Mouse (Mus musculus) adrenal gland, postnatal 25 days (tissue): ENCODE results near the gene Cdk6. TPM values are rescaled to one million over a fixed set of nuclear protein-coding genes. Genes with fewer than 3 reads are reported as not detected.
A peak's percentile ranks its signal among the peaks of the same experiment; 100 is the strongest.
"Not testable (repeated sequence)": the region's sequence is repeated elsewhere in the genome, so short reads cannot be mapped to it uniquely, and the experiment has no call there.

ENCODE experiments used
- DNase-seq: peaks from one replicate; pipeline ENCODE4 v3.0.0; 2021; ENCODE audit warnings: mixed read lengths
- long read RNA-seq: library from polyadenylated mRNA; stranded (forward); transcript quantifications from one replicate; pipeline ENCODE4 v2.0.0, GENCODE M21; 2021
- total RNA-seq: library from RNA; stranded (reverse); gene quantifications from 2 replicates; pipeline ENCODE4 v1.2.3, GENCODE M21; 2021

Gene Cdk6
- total RNA-seq, result 19.1 and 27.0 TPM in 2 replicates
- long read RNA-seq, partial matches to known transcripts, result 3 of 12 reads
- long read RNA-seq, other reads (novel, unspliced or antisense), result 8 of 12 reads

DNA sequence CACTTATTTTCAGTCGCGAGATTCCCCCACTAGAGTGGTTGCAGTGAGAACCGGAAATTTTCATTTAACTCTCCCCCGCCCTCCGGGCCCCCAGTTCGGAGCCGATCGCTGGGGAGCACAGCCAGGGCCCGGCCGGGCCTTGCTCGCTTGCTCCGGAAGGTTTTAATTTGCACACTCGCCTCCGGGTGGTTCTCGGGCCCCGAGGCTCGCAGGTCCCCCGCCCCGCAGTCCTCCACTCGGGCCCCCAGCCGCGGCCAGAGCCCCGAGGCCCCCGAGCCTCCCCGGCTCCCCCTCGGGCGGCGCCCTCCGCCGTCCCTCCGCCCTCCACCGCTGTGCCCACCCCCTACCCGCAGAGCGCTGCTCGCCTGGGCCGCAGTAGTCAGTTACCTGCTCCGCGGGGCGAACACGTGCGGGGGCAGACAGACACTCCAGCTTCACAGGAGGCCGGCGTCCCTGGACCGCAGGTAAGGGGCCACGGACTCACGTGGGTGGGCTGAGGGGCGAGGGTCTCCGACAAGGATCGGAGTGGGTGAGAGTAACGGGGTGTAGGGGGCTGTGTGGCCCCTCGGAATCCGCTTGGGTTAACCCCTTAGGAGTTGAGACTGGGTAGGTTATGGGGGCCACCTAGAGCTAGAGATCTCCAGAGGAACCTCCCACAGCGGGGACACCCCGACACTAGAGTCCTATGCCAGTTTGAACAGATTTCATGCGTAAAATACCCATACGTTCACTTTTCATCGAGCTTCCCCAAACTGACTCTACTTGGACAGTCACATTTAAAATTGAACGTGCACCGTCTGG lies at the start of gene Cdk6:
TSS of gene Cdk6 (plus strand) at position 375 of the 801 bp plus-strand sequence.
- peak; percentile 51 for DNase-seq

DNA sequence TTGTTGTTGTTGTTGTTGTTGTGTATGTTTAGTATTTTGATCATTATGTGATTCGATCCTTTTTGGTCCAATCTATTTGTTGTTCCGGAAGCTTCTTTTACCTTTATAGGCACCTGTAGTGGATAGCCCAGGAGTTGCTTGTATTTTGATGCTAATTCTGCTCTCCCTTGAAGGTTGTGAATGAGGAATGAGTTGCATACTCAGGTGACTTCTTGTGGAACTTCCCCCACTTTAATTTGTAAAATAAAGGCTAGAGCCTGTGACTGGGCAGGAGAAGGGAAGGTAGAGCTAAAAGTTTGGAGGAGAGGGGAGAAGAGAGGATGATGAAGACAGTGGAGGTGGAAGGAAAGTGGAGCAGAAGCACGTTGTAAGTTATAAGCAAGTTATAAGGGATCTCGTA lies 47.6 kb upstream of the Cdk6 start:
- no peak for DNase-seq

DNA sequence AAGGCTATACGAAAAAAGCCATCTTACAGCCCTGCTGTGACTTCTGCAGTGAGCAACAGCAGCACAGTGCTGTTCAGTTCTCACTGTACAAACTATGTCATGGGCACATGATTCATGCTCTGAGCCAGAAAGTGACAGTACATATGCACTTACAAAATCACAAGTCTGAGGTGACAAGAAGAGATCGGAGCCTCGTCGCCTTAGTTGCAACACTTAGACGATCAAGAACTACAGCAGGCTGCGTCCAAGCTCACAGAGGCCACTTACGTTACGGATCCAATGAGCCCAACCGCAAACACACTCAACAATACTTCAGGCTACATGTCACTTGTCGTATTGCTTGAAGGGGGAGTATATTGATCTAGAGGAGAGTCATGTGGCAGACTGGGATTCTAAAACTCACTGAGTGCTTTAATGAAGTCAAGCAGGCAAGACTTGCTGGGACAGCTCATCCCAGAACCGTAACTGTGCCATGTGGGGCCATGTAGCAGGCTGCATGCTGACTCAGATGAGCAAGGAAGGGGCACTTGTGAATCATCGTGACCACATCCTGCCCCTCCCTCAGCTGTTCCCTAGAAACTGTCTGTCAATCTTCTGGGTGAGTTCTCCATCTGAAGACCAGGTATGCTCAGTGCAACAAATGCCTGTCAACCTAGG lies 40.4 kb upstream of the Cdk6 start:
- peak; percentile 29 for DNase-seq

DNA sequence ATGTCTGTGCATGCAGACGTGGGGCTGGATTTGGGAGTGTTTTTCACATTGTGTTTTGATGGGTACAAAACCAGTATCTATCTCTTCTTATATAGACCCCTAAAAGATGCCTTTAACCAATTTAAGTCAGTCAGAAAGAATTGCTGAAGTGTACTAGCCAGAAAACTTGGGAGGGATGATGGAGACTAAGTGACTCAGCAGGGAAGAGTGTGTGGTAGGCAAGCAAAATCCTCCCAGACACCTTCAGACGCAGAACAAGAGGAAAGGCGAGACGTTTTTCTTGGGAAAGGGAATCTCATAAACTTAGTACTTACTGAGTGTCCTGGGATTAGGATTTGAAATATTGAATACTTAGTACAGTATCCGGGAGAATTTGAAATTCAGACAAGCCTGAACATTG lies 39.8 kb upstream of the Cdk6 start:
- DNase-seq, result no peak

DNA sequence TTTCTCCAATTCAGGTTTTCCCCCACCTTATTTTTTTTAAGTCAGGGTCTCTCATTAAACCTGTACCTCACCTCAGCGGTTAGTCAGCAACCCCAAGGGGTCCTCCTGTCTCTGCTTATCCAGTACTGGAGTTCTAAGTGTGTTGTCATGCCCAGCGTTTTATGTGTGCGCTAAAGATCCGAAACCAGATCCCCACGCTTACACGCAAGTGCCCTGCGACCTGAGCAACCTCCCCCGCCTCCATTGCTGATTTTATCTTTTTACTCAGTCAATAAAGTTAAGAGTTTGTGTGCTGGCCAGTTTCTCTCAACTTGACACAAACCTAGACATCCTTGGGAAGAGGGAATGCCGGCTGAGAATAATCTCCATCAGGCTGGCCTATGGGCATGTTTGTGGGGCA lies 37.4 kb upstream of the Cdk6 start:
- DNase-seq, result no peak

DNA sequence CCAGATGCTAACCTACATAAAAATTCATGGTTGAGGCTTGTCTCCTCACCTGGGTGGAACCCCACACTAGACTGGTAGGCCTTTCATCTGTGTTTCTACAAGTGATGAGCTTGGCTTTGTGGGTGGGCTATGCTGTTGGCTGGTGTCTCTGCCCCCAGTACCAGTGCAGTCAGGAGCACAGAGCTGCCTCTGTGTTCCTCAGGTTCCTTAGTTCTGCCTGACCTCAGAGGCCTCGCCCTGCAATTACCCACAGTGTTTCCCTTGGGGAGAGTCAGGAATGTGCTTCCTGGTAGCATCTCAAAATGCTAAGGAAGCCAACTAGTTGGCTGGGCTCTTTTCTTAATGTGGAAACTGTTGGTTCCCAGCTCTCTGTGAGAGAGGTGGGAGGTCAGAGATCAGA lies 35.1 kb upstream of the Cdk6 start:
- DNase-seq, result no peak

DNA sequence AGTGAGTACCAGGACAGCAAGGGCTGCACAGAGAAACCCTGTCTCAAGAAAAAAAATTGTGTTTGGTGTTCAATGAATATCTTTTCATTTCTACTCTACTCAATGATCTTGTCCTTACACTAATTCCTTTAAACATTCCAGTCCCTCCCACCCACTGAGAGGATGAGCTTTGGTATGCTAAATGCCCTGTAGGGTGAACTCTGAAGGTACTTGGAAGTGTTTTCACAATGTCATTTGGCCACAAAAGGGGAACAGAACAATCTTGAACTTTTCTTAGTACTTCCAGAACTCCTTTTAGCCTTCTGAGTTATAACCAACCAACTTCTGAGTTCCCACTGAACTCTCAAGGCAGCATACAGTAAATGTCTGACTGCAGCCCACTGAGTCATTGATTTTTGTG lies 32.2 kb upstream of the Cdk6 start:
- no peak for DNase-seq

DNA sequence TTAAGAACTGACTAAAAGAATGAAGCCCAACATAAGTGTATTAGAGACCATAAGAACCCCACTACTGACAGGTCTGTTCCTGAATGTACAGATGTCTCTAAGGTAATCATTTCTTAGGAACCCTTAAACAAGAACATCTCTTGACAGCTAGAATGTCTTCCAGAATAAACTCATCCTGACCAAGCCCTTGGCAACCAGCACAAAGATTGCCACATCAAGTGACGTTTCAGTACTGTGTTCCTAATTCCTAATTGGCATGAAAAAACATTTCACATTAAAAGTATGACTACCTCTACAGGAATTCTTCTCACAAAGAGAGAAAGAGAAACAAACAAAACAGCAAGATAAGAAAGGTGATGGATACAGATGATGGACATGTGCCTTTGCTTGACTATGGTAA lies 31.7 kb upstream of the Cdk6 start:
- no peak for DNase-seq

DNA sequence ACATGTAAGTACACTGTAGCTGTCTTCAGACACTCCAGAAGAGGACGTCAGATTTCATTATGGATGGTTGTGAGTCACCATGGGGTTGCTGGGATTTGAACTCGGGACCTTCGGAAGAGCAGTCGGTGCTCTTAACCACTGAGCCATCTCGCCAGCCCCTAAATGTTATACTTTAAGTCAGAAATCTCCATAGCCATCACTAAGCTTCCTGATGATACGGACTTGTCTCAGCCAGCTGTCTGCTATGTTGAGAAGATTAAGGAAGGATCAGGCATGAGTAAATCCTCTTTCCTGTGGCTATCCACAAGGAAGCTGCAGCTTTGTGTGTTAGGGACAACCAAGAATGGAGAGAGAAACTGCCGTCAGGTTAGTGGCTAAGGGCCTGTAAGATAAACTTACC lies 30.1 kb upstream of the Cdk6 start:
- DNase-seq, result not testable (repeated sequence)

DNA sequence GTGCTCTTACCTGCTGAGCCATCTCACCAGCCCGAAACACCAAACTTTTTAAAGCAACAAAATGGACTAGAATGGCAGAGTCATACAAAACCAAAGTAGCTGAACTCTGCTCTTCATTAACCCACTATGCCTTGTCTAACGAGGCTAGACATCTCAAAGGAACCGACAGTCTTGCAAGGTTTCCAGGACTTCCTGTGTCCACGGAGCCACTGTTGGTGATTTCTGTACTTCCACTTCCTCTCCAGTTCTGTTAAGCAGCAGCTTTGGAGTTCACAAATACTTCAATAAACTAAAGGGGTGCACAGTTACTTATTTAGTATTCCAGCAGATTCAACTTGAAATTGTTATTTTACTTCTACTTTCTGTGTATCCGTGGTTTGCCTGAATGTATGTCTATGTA lies 23.6 kb upstream of the Cdk6 start:
- DNase-seq, result not testable (repeated sequence)

DNA sequence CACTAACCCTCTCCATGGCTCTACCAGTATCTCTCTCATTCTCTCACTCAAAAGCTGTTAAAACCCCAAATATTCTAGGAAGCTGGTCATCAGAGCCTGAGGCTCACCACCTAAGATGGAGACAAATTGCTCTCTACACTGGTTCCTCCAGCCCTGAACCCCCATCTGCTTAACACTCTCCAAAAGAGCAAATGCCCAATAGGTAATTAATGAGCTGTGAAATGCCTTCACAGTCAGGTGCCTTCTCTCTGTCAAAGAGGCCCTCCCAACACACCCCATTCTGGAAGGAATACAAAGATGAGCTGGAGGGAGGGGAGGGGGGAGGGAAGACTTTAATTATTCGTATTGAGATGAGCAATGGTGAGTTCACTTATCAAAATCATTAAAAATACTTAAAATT lies 21.1 kb upstream of the Cdk6 start:
- DNase-seq, result no peak

DNA sequence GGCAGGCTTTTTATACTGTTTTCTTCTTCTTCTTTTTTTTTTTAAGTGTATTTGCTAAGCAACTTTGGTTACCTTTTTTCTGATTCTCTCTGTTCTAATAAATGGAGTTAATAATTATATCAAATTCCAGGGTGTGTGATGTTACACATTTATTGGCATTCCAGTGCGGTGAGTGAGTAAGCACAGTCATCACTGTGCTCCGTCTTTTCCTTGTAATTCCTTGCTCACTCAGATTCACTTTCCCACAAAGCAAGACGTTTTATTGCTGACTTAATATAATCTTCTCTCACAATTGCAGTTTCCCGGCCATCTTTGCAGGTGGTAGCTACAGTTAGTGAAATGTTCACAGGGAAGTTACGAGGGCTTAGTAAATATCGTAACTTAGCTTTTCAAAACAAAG lies 19.2 kb upstream of the Cdk6 start:
- DNase-seq, result no peak

DNA sequence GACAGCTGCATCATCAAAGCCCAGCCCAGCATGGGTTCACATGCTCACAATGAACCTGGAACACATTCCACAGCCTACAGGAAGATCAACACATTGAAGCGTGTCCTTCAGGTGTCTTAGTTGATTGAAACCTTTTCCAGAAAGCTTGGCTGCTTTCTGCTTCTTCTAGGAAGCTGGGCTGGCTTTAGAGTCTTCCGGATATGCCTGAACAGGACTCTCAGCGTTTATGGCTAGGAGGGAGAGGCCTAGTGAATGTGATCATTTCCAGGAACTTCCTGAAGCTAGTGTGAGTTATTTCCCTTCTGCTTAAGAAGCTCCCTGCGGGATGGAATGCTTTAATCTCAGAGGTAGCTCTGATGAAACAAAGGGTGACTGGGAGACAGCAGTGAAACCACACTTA lies 17.2 kb upstream of the Cdk6 start:
- DNase-seq, result no peak

DNA sequence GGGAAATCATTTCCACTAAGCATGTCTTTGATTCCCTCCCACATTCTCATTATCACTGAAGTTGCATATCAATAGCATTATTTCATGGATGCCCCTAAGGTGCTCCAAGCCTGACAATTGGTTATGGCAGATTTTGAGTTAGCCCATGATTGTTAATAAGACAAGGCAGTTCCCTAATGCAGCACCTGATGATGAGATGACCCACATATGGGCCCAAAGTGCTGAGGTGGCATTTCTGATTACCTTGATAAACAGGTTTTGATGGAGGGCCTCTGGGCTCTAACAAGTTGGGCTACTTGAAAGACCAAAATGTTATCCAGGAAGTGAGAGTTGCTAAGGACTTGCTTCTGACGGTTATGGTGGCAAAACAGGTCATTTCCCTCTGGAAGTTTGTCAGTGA lies 11.9 kb upstream of the Cdk6 start:
- DNase-seq, result no peak

DNA sequence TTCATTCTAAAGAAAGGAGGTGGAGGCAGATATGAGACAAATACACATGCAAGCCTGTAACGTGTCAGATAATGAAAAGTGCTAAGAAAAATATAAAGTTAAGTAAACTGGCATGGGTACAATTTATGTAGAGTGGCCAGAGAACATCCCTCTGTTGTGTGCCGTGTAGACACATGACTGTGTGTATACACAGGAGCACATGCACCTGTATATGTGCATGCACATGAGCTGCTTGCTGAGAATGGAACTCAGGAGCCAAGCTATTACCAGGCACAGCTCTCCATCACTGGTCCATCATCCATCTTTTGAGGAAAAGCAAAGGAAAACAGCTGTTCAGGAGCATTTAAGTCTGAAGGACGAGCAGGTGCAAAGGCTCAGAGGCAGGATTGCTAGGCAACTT lies 10.4 kb upstream of the Cdk6 start:
- DNase-seq, result no peak

DNA sequence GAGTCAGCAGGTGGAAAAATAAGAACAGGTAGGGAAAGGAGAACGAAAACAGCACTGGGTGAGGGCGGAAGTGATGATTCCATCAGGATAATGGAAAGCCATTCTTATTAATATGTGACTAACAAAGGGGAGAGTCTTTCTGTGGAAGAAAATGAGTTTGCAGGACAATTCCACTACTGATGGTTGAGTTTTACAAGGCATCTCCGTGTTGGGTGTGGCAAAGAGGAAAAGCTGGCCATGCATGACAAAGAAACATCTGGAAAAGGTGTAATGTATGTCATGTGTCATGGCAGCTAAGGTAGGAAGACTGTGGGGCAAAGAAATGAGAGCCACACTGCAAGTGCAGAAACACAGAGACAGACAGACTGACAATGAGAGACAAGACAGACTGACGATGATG lies 8.3 kb upstream of the Cdk6 start:
- not testable (repeated sequence) for DNase-seq

DNA sequence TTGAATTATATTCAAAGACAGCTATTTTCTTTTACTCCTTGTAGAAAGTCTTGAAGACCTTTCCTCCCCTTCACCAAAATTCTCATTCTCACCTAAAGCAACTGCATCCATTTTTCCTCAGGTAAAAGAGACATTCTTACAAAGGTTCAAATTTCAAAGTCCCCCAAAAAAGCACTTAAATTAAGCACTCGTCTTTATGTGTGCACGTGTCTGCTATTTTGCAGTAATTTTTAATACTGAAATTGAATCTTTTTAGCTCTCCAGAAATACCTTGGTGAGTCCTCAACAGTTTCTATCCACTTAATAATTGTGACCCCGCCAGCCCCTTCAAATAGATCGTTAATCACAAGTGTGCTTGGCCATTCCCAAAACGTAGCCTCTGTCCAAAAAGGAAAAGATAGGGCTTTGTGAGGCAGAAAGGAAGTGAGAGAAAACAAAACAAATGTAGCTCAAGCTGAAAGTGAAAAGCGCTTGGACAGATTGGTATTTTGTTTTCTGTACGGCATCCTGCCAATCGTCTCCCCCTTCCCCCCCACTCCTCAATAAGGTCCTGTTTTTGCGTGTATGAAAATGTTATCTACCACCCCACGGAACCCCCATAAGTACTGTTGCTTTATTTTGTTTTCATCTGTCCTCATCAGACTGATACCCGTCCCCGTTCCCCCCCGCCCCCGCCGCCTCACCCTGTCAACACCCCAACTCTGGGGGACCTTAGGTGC lies 786 bp upstream of the Cdk6 start:
- not testable (repeated sequence) for DNase-seq

DNA sequence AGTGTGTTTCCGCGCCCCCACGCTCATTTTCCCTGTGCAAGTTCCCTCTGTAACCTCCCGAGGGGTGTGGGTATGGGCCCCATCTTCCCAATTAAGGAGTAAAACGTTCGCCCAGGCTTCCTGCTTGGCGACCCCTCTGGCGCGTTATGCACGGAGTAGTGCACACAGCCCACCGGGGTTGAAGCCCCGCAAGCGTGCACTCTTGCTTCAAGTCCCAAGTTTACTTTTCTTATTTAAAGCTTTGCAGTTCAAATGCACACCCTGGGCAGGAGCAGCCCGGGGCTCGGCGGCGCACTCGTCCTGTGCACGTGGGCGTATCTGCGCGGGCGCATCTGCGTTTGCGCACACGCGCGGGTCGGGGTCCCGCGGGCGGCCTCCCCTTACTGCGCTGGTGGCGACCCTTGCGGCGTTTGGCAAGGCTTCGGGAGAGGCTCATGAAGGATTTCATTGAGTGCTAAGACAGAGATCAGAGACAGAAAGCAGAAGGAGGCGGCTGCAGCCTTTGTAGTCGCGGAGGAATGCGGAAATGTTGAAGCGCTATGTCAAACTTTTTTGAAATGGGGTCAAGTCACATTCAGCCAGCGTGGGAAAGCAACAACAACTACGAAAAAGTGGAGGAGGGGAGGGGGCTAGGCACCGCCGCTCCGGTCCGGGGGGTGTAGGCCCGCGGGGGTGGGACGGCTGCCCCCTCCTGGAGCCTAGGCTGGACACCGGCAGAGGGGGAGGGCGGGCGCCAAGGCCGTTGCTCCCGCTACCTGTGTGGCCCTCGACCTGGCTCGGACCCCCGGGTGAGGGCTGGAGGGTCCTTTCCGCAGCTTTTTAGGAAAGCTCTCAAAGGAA lies 866 bp downstream of the Cdk6 start:
- peak; percentile 44 for DNase-seq

DNA sequence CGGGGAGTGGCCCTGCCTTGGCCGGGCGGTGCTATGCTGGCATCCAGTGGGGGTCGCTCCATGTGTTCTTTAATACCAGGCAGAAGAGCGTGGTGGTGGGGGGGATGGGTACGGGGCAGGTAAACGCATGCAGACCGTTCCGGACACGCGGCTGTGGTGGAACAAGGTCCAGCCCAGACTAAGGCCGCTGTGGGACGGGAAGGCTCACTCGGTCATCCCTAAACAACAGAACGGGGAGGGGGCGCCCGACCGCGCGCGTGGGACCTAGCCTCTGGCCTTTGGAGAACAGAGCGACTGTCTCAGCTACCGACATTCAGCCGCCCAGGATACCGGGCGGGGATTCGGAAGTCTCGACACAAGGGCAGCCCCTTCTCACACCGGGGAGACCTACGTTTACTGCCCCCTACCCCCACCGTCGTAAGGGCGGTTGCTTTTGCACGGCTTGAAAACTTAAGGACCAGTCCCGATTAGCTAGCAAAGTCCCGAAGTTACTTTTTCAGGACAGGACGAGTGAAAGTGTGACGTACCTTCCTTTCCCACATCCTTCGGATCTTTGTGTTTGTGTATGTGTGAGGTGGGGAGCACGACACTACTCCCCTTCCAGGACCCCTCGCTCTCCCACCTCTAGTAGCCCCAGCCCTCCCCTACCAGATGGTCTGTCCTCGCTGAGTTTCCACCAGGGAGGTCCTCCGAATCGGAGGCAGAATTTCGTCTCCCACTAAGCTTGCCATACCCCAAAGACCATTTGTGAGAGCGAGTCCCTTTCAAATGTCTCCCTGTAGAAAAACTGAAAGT lies 1.7 kb downstream of the Cdk6 start:
- DNase-seq, result no peak

DNA sequence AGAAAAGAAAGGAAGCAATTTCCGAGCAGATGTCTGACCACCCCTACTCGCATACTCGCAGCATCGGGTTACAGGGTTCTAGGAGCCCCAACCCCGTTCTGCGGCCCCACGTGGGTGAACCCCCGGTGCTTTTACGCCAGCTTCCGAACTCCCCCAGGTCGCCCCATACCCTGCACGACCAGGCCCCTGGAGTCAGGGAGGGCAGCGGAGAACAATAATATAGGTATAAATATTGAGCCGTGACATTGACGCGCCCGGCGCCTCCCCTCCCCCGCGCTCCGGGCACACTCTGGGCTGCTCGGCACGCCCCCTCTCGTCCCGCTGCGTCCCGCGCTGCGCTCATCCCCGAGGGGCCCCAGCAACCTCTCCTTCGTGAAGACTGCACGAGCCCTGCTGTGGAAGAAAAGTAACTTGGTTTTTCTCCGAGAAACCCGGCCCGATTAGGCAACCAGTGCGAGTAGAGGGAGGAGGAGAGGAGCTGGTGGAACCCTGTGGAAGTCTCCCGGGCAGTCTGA lies 2.3 kb downstream of the Cdk6 start:
- peak; percentile 75 for DNase-seq

DNA sequence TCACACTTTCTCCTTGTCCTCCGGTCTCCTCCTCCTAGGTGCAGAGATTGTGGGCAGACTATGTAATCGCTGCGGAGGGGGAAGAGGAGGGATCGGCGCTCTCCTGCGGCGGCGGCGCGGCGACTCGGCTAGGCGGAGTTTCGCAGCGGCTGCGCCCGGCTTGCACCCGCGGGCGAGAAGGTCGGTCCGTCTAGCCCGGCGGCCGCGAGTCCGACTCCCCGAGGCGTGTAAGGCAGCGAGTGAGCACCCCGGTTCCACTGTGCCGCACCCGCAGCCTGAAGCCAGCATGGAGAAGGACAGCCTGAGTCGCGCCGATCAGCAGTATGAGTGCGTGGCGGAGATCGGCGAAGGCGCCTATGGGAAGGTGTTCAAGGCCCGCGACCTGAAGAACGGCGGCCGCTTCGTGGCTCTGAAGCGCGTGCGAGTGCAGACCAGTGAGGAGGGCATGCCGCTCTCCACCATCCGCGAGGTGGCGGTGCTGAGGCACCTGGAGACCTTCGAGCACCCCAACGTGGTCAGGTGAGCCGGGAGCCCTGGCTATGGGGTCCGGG lies 2.9 kb downstream of the Cdk6 start:
- peak; percentile 85 for DNase-seq
